Mouse (Mus musculus) adipose tissue, adult 10 weeks (tissue): ENCODE results near the gene Kpna6. TPM values are rescaled to one million over a fixed set of nuclear protein-coding genes. Genes with fewer than 3 reads are reported as not detected.

Experiments
- polyA plus RNA-seq: library from polyadenylated mRNA; stranded (reverse); fragments of 350-450 nt; fragmentation: Illumina TruSeq; extraction: RNeasy Lipid Tissue Mini Kit (QIAGEN cat#74804); gene quantifications from one replicate; pipeline ENCODE4 v1.2.3, GENCODE M21; 2014; ENCODE audit warnings: low read depth, low replicate concordance

The Kpna6 gene
- polyA plus RNA-seq: 35.5 TPM

GRCm38 (mm10) chr4:129672083-129672877 lies at the start of gene Kpna6:
TSS of gene Kpna6 (minus strand) at chr4:129672767.

GRCm38 (mm10) chr4:129696158-129696985 lies 23.8 kb upstream of the Kpna6 start, which contains the start of gene Tmem39b:
TSS of gene Tmem39b (minus strand) at chr4:129696838.

GRCm38 (mm10) chr4:129640638-129641467 lies 31.7 kb downstream of the Kpna6 start, which contains the start of gene Txlna:
TSS of gene Txlna (minus strand) at chr4:129641065.

GRCm38 (mm10) chr4:129623681-129624091 lies 48.9 kb downstream of the Kpna6 start, which contains the start of gene Ccdc28b:
TSS of gene Ccdc28b (minus strand) at chr4:129623947.

GRCm38 (mm10) chr4:129618786-129619691 lies 53.5 kb downstream of the Kpna6 start, which contains the start of gene Iqcc:
TSS of gene Iqcc (minus strand) at chr4:129619099.

GRCm38 (mm10) chr4:129614093-129614492 lies 58.5 kb downstream of the Kpna6 start, which contains the start of gene Dcdc2b:
TSS of gene Dcdc2b (minus strand) at chr4:129614257.

GRCm38 (mm10) chr4:129600233-129601158 lies 72.1 kb downstream of the Kpna6 start, which contains the start of the genes Eif3i and Tmem234:
TSS of gene Eif3i (minus strand) at chr4:129600648.
TSS of gene Tmem234 (plus strand) at chr4:129600668.

Other genes starting within 250 kb of the Kpna6 start
- gene Zbtb8b, start 231.9 kb downstream of the Kpna6 start, polyA plus RNA-seq: 1.8 TPM
- 44.2 TPM for gene Bsdc1, start 211.2 kb downstream of the Kpna6 start, polyA plus RNA-seq
- 7.4 TPM for gene Tssk3, start 181.7 kb downstream of the Kpna6 start, polyA plus RNA-seq
- 11.9 TPM for gene Fam229a, start 181.6 kb downstream of the Kpna6 start, polyA plus RNA-seq
- gene Marcksl1, start 159.2 kb downstream of the Kpna6 start, polyA plus RNA-seq: 50.9 TPM
- 73.0 TPM for gene Hdac1, start 130.1 kb downstream of the Kpna6 start, polyA plus RNA-seq
- 1.5 TPM for gene Lck, start 99.1 kb downstream of the Kpna6 start, polyA plus RNA-seq
- 2.7 TPM for gene Fam167b, start 94.2 kb downstream of the Kpna6 start, polyA plus RNA-seq
- gene Eif3i, start 72.1 kb downstream of the Kpna6 start, polyA plus RNA-seq: 259 TPM
- gene Tmem234, start 72.1 kb downstream of the Kpna6 start, polyA plus RNA-seq: 210 TPM
- gene Dcdc2b, start 58.5 kb downstream of the Kpna6 start, polyA plus RNA-seq: 5.0 TPM
- 36.2 TPM for gene Iqcc, start 53.7 kb downstream of the Kpna6 start, polyA plus RNA-seq
- gene Ccdc28b, start 48.8 kb downstream of the Kpna6 start, polyA plus RNA-seq: 41.8 TPM
- gene Txlna, start 31.7 kb downstream of the Kpna6 start, polyA plus RNA-seq: 38.5 TPM
- gene Tmem39b, start 24.1 kb upstream of the Kpna6 start, polyA plus RNA-seq: 11.9 TPM
- gene Khdrbs1, start 69.5 kb upstream of the Kpna6 start, polyA plus RNA-seq: 39.9 TPM
- 146 TPM for gene Ptp4a2, start 138.5 kb upstream of the Kpna6 start, polyA plus RNA-seq